Mouse (Mus musculus) midbrain, embryonic 16.5 days (tissue): ENCODE data around the gene Rin2. TPM values are rescaled to one million over a fixed set of nuclear protein-coding genes. Genes with fewer than 3 reads are reported as not detected.
"Not testable (repeated sequence)": the region's sequence is repeated elsewhere in the genome, so short reads cannot be mapped to it uniquely, and the experiment has no call there.

Experiments
- ATAC-seq: fragments of 200-750 bp; cut with Nextera tagmentation; 2 replicates; pipeline ENCODE4 v1.8.0; 2017; ENCODE audit warnings: moderate TSS enrichment
- H3K27ac ChIP-seq: fragments of 300-500 bp; sonication (generic); 2 replicates; pipeline ENCODE4 v1.5.1; 2014; ENCODE audit warnings: mild to moderate bottlenecking, low read length, mixed read lengths
- H3K27me3 ChIP-seq: fragments of 300-500 bp; sonication (generic); 2 replicates; pipeline ENCODE4 v1.6.1; 2014; ENCODE audit warnings: low read depth, low read length, mixed read lengths; ENCODE audit not compliant: control insufficient read depth, insufficient read depth
- H3K36me3 ChIP-seq: fragments of 300-500 bp; sonication (generic); 2 replicates; pipeline ENCODE4 v1.6.1; 2014; ENCODE audit warnings: mild to moderate bottlenecking, low read length, moderate library complexity, mixed read lengths; ENCODE audit not compliant: control insufficient read depth, insufficient read depth
- H3K4me1 ChIP-seq: fragments of 300-500 bp; sonication (generic); 2 replicates; pipeline ENCODE4 v1.6.1; 2014; ENCODE audit warnings: mild to moderate bottlenecking, low read length, mixed read lengths; ENCODE audit not compliant: control insufficient read depth, insufficient read depth
- H3K4me2 ChIP-seq: fragments of 300-500 bp; sonication (generic); 2 replicates; pipeline ENCODE4 v1.6.1; 2014; ENCODE audit warnings: mild to moderate bottlenecking, low read length, mixed read lengths
- H3K4me3 ChIP-seq: fragments of 300-500 bp; sonication (generic); 2 replicates; pipeline ENCODE4 v1.5.1; 2014; ENCODE audit warnings: low read depth, mild to moderate bottlenecking, low read length, moderate library complexity, mixed read lengths
- H3K9ac ChIP-seq: fragments of 300-500 bp; sonication (generic); 2 replicates; pipeline ENCODE4 v1.6.1; 2014; ENCODE audit warnings: low read depth, low read length, mixed read lengths
- H3K9me3 ChIP-seq: fragments of 300-500 bp; sonication (generic); replicated peaks from 2 replicates; pipeline ENCODE4 v1.6.1; 2014; ENCODE audit warnings: mild to moderate bottlenecking, low read length, mixed read lengths; ENCODE audit not compliant: control insufficient read depth, poor library complexity, severe bottlenecking
- WGBS: fragments of 180-500 bp; shearing (Covaris S2); extraction: QIAGEN DNeasy Blood & Tissue Kit; methylation state at CpG from one replicate; pipeline ENCODE4 v1.1.7; 2014; 5-methylcytosine and 5-hydroxymethylcytosine counted together
- microRNA-seq: library from miRNA; unstranded; fragments of <30 nt; microRNA quantifications from one replicate; pipeline ENCODE4, GENCODE M21; 2017
- polyA plus RNA-seq: library from polyadenylated mRNA; unstranded; fragments of >200 nt; fragmentation: Nextera tagmentation; extraction: Ambion mirVana; gene quantifications from 2 replicates; pipeline ENCODE4 v1.2.1, GENCODE M21; 2015

Rin2 gene
- polyA plus RNA-seq, 1 experiment from 2014 or later: 17.0 TPM

GRCm38 (mm10) chr2:145903983-145904616, 229.1 kb downstream of the Rin2 start:
- WGBS: 33% methylated on average over 12 of the region's 12 CpGs
- Histone ChIP-seq H3K4me1 (peaks cover 10% of the 10 kb centered on the region), H3K36me3 (peaks cover under 1% of the 10 kb centered on the region; the same call in 1 of the 2 replicates), H3K9me3 (no peaks in the 10 kb centered on the region), H3K27ac (no peak overlapping the region), H3K9ac (peak overlapping the region; percentile 90), H3K4me2 (peak overlapping the region; percentile 83), H3K27me3 (no peaks in the 10 kb centered on the region), H3K4me3 (peak overlapping the region; percentile 82)
- no peak for ATAC-seq

DNA sequence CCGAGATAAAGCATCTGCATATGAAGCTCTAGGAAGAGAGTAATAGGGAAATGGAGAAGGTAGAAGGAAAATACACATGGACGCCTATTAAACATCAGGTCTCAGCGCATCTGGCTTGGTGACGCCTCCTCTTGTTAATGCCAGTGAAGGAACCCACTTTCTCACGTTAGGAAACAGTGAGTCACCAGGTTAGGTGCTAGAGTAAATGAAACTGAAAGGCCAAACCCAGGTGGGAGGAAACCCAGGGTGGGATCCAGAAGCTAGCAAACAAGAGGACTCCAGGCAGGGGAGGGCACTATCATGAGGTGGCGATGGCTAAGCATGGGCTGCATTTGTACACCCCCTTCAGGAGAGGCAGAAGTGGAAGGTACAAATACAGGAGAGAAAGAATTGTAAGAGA, 230.1 kb downstream of the Rin2 start:
- no peak overlapping the region for H3K4me3 ChIP-seq
- no peak overlapping the region for H3K9ac ChIP-seq
- H3K36me3 ChIP-seq: peaks cover 4% of the 10 kb centered on the region; the same call in 1 of the 2 replicates
- H3K27me3 ChIP-seq: no peaks in the 10 kb centered on the region
- H3K4me1 ChIP-seq: peaks cover 10% of the 10 kb centered on the region
- no peak overlapping the region for H3K27ac ChIP-seq
- H3K4me2 ChIP-seq: no peak overlapping the region
- no peak for ATAC-seq
- H3K9me3 ChIP-seq: no peaks in the 10 kb centered on the region
- 88% methylated on average over 6 of the region's 6 CpGs for WGBS

- 41% methylated on average over 4 of the region's 4 CpGs for WGBS
- not testable (repeated sequence) for H3K9me3 ChIP-seq, H3K36me3 ChIP-seq, H3K4me2 ChIP-seq, H3K27ac ChIP-seq, H3K4me3 ChIP-seq, ATAC-seq, H3K9ac ChIP-seq, H3K27me3 ChIP-seq, H3K4me1 ChIP-seq
These were observed 230.9 kb downstream of the Rin2 start for GRCm38 (mm10) chr2:145905884-145906283.

GRCm38 (mm10) chr2:145920941-145921650, 246.1 kb downstream of the Rin2 start:
- no peak overlapping the region for H3K4me2 ChIP-seq
- H3K4me1 ChIP-seq: no peaks in the 10 kb centered on the region
- WGBS: 90% methylated on average over 8 of the region's 8 CpGs
- H3K9me3 ChIP-seq: no peaks in the 10 kb centered on the region
- no peak overlapping the region for H3K27ac ChIP-seq
- H3K36me3 ChIP-seq: peaks cover 30% of the 10 kb centered on the region
- no peak for ATAC-seq
- no peaks in the 10 kb centered on the region for H3K27me3 ChIP-seq
- H3K9ac ChIP-seq: no peak overlapping the region
- no peak overlapping the region for H3K4me3 ChIP-seq

DNA sequence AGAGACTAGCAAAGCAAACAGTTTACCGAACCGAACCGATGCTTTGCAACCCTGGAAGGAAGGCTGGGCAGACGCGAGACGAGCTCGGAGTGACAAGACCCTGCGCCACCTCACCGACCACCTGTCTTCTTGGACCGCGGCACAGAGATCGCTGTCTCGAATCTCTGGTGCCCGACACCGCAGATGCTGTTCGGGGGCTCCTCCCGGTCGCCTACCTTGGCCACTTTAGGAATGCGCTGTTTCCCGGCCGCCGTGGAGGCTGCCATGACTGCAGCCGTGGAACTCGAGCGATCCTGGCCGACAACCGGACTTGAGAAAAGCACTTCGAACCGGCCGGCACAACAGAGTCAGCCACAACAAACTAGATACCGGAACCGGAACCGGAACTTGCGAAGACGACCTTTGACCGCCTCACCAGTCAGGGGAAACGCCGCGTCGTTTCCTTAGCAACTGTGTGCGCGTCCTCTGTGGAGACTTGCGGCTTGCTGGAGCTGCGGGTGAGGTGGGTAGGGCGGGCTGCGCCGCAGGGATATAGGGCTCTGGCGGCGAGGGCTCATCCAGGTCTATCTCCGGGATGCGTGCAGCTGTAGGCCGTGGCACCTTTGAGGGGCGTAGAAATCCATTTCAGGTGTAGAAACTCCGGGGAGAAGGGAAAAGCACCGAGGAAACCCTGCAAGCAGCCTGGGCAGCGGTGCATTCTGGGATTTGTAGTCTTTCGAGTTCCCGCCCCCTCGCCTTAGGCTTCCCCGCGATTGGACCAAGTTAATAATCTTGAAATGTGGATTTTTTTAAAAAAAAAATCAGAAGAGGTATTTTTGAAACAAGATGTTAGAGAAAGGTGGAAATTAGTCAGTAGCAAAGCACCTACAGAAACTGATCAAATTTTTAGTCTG, 259.6 kb downstream of the Rin2 start, which contains the start of the genes Cfap61 and Crnkl1:
TSS of gene Cfap61 (plus strand) at position 446 of the 893 bp plus-strand sequence.
TSS of gene Crnkl1 (minus strand) at position 676 of the 893 bp plus-strand sequence.
- H3K9ac ChIP-seq: peak within 1 kb of the TSS; percentile 72
- peaks cover 20% of the 10 kb centered on the region for H3K36me3 ChIP-seq
- no peak within 1 kb of the TSS for H3K27ac ChIP-seq
- peak within 1 kb of the TSS; percentile 62 for H3K4me3 ChIP-seq
- no peaks in the 10 kb centered on the region for H3K9me3 ChIP-seq
- WGBS: under 1% methylated on average over 61 of the region's 61 CpGs
- H3K27me3 ChIP-seq: no peaks in the 10 kb centered on the region
- ATAC-seq: peak; percentile 98
- peak within 1 kb of the TSS; percentile 97 for H3K4me2 ChIP-seq
- H3K4me1 ChIP-seq: peaks cover 9% of the 10 kb centered on the region

- Histone ChIP-seq H3K4me3 (no peak overlapping the region), H3K27ac (no peak overlapping the region), H3K4me2 (no peak overlapping the region), H3K9me3 (no peaks in the 10 kb centered on the region), H3K36me3 (peaks cover 5% of the 10 kb centered on the region; the same call in 1 of the 2 replicates), H3K27me3 (no peaks in the 10 kb centered on the region), H3K4me1 (peaks cover 9% of the 10 kb centered on the region), H3K9ac (no peak overlapping the region)
- WGBS: 86% methylated on average over 8 of the region's 8 CpGs
- no peak for ATAC-seq
These were observed 262.0 kb downstream of the Rin2 start for GRCm38 (mm10) chr2:145936975-145937374.

Small RNA genes within 50 kb of the gene (microRNA-seq; reads per million reads assigned to microRNA genes)
- not detected for gene Gm25026

Other genes starting within 250 kb of the Rin2 start
- gene Naa20, start 226.9 kb downstream of the Rin2 start, polyA plus RNA-seq: 122 TPM in 2 replicates